Mouse (Mus musculus) limb, embryonic 13.5 days (tissue): ENCODE data around the gene Aim2. TPM values are rescaled to one million over a fixed set of nuclear protein-coding genes. Genes with fewer than 3 reads are reported as not detected.
"Not testable (repeated sequence)": the region's sequence is repeated elsewhere in the genome, so short reads cannot be mapped to it uniquely, and the experiment has no call there.

Experiments
- ATAC-seq: fragments of 200-750 bp; cut with Nextera tagmentation; 2 replicates; pipeline ENCODE4 v1.8.0; 2017; ENCODE audit warnings: low read depth, moderate number of reproducible peaks, moderate TSS enrichment; ENCODE audit not compliant: low FRiP score
- H3K27ac ChIP-seq: fragments of 300-500 bp; sonication (generic); 2 replicates; pipeline ENCODE4 v1.5.1; 2015; ENCODE audit warnings: inconsistent platforms, mild to moderate bottlenecking, moderate library complexity
- H3K27me3 ChIP-seq: fragments of 300-500 bp; sonication (generic); 2 replicates; pipeline ENCODE4 v1.6.1; 2015; ENCODE audit warnings: mild to moderate bottlenecking, inconsistent platforms
- H3K36me3 ChIP-seq: fragments of 300-500 bp; sonication (generic); 2 replicates; pipeline ENCODE4 v1.6.1; 2015; ENCODE audit warnings: inconsistent platforms, mild to moderate bottlenecking, moderate library complexity
- H3K4me1 ChIP-seq: fragments of 300-500 bp; sonication (generic); 2 replicates; pipeline ENCODE4 v1.6.1; 2015; ENCODE audit warnings: inconsistent platforms
- H3K4me2 ChIP-seq: fragments of 300-500 bp; sonication (generic); replicated peaks from 2 replicates; pipeline ENCODE4 v1.6.1; 2015; ENCODE audit warnings: inconsistent platforms, mild to moderate bottlenecking, moderate library complexity
- H3K4me3 ChIP-seq: fragments of 300-500 bp; sonication (generic); 2 replicates; pipeline ENCODE4 v1.5.1; 2015; ENCODE audit warnings: moderate library complexity, mild to moderate bottlenecking, inconsistent platforms
- H3K9ac ChIP-seq: fragments of 300-500 bp; sonication (generic); 2 replicates; pipeline ENCODE4 v1.6.1; 2015; ENCODE audit warnings: mild to moderate bottlenecking, inconsistent platforms
- H3K9me3 ChIP-seq: fragments of 300-500 bp; sonication (generic); 2 replicates; pipeline ENCODE4 v1.6.1; 2016; ENCODE audit warnings: inconsistent platforms
- WGBS: fragments of 180-500 bp; shearing (Covaris S2); methylation state at CpG from one replicate; pipeline ENCODE4 v1.1.7; 2015; 5-methylcytosine and 5-hydroxymethylcytosine counted together
- polyA plus RNA-seq: library from polyadenylated mRNA; unstranded; fragments of >200 nt; fragmentation: Nextera tagmentation; extraction: Ambion mirVana; gene quantifications from 2 replicates; pipeline ENCODE4 v1.2.1, GENCODE M21; 2015

The Aim2 gene
- polyA plus RNA-seq, 1 experiment from 2014 or later: 1.3 TPM

GRCm38 (mm10) chr1:173443061-173443460, 92.4 kb downstream of the Aim2 start:
- Histone ChIP-seq H3K4me2 (no peak overlapping the region), H3K9ac (no peak overlapping the region), H3K4me1 (no peaks in the 10 kb centered on the region), H3K9me3 (no peaks in the 10 kb centered on the region), H3K36me3 (no peaks in the 10 kb centered on the region), H3K27me3 (no peaks in the 10 kb centered on the region), H3K27ac (no peak overlapping the region), H3K4me3 (no peak overlapping the region)
- ATAC-seq: no peak
- 78% methylated on average over 1 of the region's 1 CpGs for WGBS

GRCm38 (mm10) chr1:173447067-173447466, 96.4 kb downstream of the Aim2 start:
- Histone ChIP-seq H3K27ac (no peak overlapping the region), H3K9me3 (no peaks in the 10 kb centered on the region), H3K4me3 (no peak overlapping the region), H3K4me1 (no peaks in the 10 kb centered on the region), H3K9ac (no peak overlapping the region), H3K4me2 (no peak overlapping the region), H3K36me3 (no peaks in the 10 kb centered on the region), H3K27me3 (no peaks in the 10 kb centered on the region)
- 71% methylated on average over 4 of the region's 4 CpGs for WGBS
- no peak for ATAC-seq

GRCm38 (mm10) chr1:173450621-173451020, 99.9 kb downstream of the Aim2 start:
- H3K27me3 ChIP-seq: no peaks in the 10 kb centered on the region
- no peaks in the 10 kb centered on the region for H3K4me1 ChIP-seq
- H3K4me3 ChIP-seq: no peak overlapping the region
- no peaks in the 10 kb centered on the region for H3K36me3 ChIP-seq
- no peak for ATAC-seq
- 82% methylated on average over 4 of the region's 4 CpGs for WGBS
- H3K9me3 ChIP-seq: no peaks in the 10 kb centered on the region
- no peak overlapping the region for H3K9ac ChIP-seq
- H3K27ac ChIP-seq: no peak overlapping the region
- no peak overlapping the region for H3K4me2 ChIP-seq

- H3K27me3 ChIP-seq: no peaks in the 10 kb centered on the region
- H3K4me1 ChIP-seq: no peaks in the 10 kb centered on the region
- no peak overlapping the region for H3K4me2 ChIP-seq
- H3K36me3 ChIP-seq: no peaks in the 10 kb centered on the region
- WGBS: 85% methylated on average over 5 of the region's 5 CpGs
- H3K9ac ChIP-seq: no peak overlapping the region
- no peaks in the 10 kb centered on the region for H3K9me3 ChIP-seq
- no peak overlapping the region for H3K4me3 ChIP-seq
- ATAC-seq: no peak
- no peak overlapping the region for H3K27ac ChIP-seq
Observed at GRCm38 (mm10) chr1:173451665-173452064, 101.0 kb downstream of the Aim2 start.

- 47% methylated on average over 7 of the region's 7 CpGs for WGBS
- no peak overlapping the region for H3K27ac ChIP-seq
- no peaks in the 10 kb centered on the region for H3K4me1 ChIP-seq
- H3K4me2 ChIP-seq: no peak overlapping the region
- ATAC-seq: peak; percentile 72; the same call in 1 of the 2 replicates
- no peaks in the 10 kb centered on the region for H3K36me3 ChIP-seq
- H3K9ac ChIP-seq: no peak overlapping the region
- H3K27me3 ChIP-seq: no peaks in the 10 kb centered on the region
- H3K4me3 ChIP-seq: no peak overlapping the region
- H3K9me3 ChIP-seq: no peaks in the 10 kb centered on the region
Observed at GRCm38 (mm10) chr1:173456139-173456754, 105.6 kb downstream of the Aim2 start.

GRCm38 (mm10) chr1:173456761-173457160, 106.1 kb downstream of the Aim2 start:
- Histone ChIP-seq H3K27me3 (no peaks in the 10 kb centered on the region), H3K4me3 (no peak overlapping the region), H3K4me1 (no peaks in the 10 kb centered on the region), H3K4me2 (no peak overlapping the region), H3K36me3 (no peaks in the 10 kb centered on the region), H3K9ac (no peak overlapping the region), H3K27ac (no peak overlapping the region), H3K9me3 (no peaks in the 10 kb centered on the region)
- ATAC-seq: no peak
- WGBS: 87% methylated on average over 5 of the region's 5 CpGs

DNA sequence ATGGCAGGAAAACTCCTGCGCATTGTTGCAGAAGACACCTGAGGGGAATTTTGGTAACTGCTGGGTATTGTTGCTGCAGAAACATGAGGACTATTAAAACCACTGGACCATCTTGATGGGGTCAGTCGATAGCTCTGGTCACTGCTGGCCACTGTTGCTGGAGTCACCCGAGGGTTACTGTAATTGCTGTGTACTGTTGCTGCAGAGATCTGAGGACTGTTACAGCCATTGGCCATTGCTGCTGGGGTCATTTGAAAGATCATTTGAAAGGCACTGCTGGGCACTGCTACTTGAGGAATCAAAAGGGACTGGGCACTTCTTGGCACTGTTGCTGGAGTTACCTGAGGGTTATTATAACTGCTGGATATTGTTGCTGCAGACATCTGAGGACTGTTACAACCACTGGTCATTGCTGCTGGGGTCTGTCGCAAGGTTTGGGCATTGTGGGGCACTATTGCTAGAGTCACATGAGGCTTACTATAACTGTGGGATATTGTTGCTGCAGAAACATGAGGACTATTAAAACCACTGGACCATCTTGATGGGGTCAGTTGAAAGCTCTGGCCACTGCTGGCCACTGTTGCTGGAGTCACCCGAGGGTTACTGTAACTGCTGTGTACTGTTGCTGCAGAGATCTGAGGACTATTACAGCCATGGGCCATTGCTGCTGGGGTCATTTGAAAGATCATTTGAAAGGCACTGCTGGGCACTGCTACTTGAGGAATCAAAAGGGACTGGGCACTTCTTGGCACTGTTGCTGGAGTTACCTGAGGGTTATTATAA, 129.9 kb downstream of the Aim2 start:
- 78% methylated on average over 5 of the region's 5 CpGs for WGBS
- H3K9ac ChIP-seq, H3K27me3 ChIP-seq, H3K4me3 ChIP-seq, ATAC-seq, H3K4me1 ChIP-seq, H3K4me2 ChIP-seq, H3K36me3 ChIP-seq, H3K27ac ChIP-seq, H3K9me3 ChIP-seq: not testable (repeated sequence)

GRCm38 (mm10) chr1:173481182-173481574, 130.5 kb downstream of the Aim2 start:
- not testable (repeated sequence) for H3K4me3 ChIP-seq, H3K4me1 ChIP-seq, H3K27ac ChIP-seq, H3K9me3 ChIP-seq, H3K36me3 ChIP-seq, H3K4me2 ChIP-seq, ATAC-seq, H3K9ac ChIP-seq, H3K27me3 ChIP-seq
- WGBS: 72% methylated on average over 3 of the region's 3 CpGs

DNA sequence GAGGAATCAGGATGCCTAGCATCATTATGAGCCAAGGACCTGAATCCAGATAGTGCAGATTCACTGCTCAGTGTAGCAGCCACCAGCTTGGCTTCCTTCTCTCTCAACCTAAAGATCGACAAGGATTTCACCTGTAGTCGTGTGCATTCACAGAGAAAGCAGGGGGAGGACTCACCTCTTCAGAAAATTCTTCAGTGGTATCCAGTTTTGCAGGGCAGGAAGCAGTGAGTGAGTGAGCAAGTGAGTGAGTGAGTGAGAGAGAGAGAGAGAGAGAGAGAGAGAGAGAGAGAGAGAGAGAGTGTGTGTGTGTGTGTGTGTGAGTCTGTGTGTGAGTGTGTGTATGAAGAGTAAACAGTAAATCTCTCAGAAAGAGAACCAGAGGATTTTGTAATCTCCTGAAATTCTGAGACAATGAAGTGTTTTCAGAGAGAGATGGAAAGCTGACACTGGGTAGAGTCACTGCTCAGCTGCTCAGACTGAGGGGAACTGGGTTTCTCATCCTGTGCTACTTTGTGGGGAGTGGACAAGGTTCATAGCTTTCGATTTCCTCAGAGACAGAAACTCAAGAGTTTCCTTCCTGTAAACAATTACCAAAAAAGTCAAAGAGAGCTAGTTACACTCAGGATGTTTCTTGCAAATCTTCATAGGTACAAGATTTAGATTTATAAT, 140.3 kb downstream of the Aim2 start, which contains the start of gene Ifi206:
Ifi206 (minus strand) TSS at position 230 of the 669 bp plus-strand sequence.
- not testable (repeated sequence) for H3K27ac ChIP-seq, H3K9ac ChIP-seq

DNA sequence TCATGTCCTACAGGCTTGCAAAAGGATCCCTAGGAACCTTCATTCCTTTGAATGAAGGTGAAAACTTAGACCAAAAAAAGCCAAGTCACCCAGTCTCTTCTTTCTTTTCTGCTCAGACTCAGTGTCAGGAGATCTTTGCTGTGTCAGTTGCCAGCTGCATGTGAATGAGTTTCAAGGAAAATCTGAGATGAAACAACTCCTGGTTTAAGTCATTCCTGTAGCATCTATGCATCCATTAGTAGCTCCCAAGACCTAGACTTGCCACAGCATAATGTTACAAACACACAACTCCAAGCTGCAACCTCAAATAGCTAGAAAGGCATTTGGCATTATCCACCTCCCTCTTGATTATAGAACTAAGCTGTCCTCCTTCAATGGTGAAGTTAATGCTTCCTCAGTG, 140.8 kb downstream of the Aim2 start:
- H3K9me3 ChIP-seq, H3K9ac ChIP-seq, H3K4me3 ChIP-seq, ATAC-seq, H3K27me3 ChIP-seq, H3K36me3 ChIP-seq, H3K27ac ChIP-seq, H3K4me1 ChIP-seq, H3K4me2 ChIP-seq: not testable (repeated sequence)

More for the DNA sequence above, 140.3 kb downstream of the Aim2 start, which contains the start of gene Ifi206:
- H3K4me2 ChIP-seq, H3K9me3 ChIP-seq, H3K27me3 ChIP-seq, H3K4me3 ChIP-seq, ATAC-seq, H3K4me1 ChIP-seq, H3K36me3 ChIP-seq: not testable (repeated sequence)
- WGBS: 70% methylated on average over 3 of the region's 3 CpGs

DNA sequence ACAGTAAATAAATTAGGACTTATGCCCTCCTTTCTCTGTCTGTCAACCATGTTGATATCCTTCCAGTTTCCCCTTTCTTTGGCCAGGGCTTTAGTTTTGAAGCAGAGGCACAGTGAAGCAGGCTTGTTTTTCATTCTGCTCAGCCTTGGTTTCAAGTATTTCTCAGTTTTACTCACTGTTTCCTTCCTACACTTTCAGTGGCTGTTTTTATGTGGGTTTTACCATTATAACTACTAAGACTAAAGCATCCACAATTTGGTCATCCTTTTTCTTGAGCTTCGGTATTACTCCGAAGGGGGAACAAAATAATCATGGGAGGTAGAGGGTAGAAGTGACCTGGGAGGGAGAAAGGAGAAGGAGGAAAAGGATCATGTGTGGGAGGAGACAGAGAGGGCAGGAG, 159.9 kb downstream of the Aim2 start:
- H3K4me2 ChIP-seq, ATAC-seq, H3K9me3 ChIP-seq, H3K9ac ChIP-seq, H3K4me3 ChIP-seq, H3K27ac ChIP-seq, H3K27me3 ChIP-seq, H3K36me3 ChIP-seq, H3K4me1 ChIP-seq: not testable (repeated sequence)
- WGBS: 84% methylated on average over 2 of the region's 2 CpGs
